Mouse (Mus musculus) liver, embryonic 13.5 days (tissue): ENCODE measurements at regions not wholly inside any gene's neighbourhood (a gene's known extent, or its start where the extent isn't known, plus 50 kb on each side); places are given as distances from the start of the nearest gene placed in this dataset.

Experiments
- ATAC-seq: fragments of 200-750 bp; cut with Nextera tagmentation; 2 replicates; pipeline ENCODE4 v1.8.0; 2017; ENCODE audit warnings: low read depth, mild to moderate bottlenecking, moderate number of reproducible peaks, moderate library complexity
- DNase-seq: peaks from one replicate; pipeline ENCODE4 v3.0.0; 2022
- H3K27ac ChIP-seq: fragments of 300-500 bp; sonication (generic); 2 replicates; pipeline ENCODE4 v1.5.1; 2015; ENCODE audit warnings: moderate library complexity, mild to moderate bottlenecking, inconsistent platforms
- H3K27me3 ChIP-seq: fragments of 300-500 bp; sonication (generic); 2 replicates; pipeline ENCODE4 v1.6.1; 2015; ENCODE audit warnings: mild to moderate bottlenecking, inconsistent platforms
- H3K36me3 ChIP-seq: fragments of 300-500 bp; sonication (generic); 2 replicates; pipeline ENCODE4 v1.6.1; 2015; ENCODE audit warnings: mild to moderate bottlenecking, inconsistent platforms
- H3K4me1 ChIP-seq: fragments of 300-500 bp; sonication (generic); replicated peaks from 2 replicates; pipeline ENCODE4 v1.6.1; 2015; ENCODE audit warnings: inconsistent platforms
- H3K4me2 ChIP-seq: fragments of 300-500 bp; sonication (generic); 2 replicates; pipeline ENCODE4 v1.6.1; 2015; ENCODE audit warnings: inconsistent platforms, mild to moderate bottlenecking, moderate library complexity
- H3K4me3 ChIP-seq: fragments of 300-500 bp; sonication (generic); replicated peaks from 2 replicates; pipeline ENCODE4 v1.5.1; 2015; ENCODE audit warnings: mild to moderate bottlenecking, inconsistent platforms
- H3K9ac ChIP-seq: fragments of 300-500 bp; sonication (generic); 2 replicates; pipeline ENCODE4 v1.6.1; 2015; ENCODE audit warnings: mild to moderate bottlenecking, inconsistent platforms
- H3K9me3 ChIP-seq: fragments of 300-500 bp; sonication (generic); replicated peaks from 2 replicates; pipeline ENCODE4 v1.6.1; 2016; ENCODE audit warnings: inconsistent platforms
- WGBS: fragments of 180-500 bp; shearing (Covaris S2); methylation state at CpG from one replicate; pipeline ENCODE4 v1.1.7; 2015; ENCODE audit not compliant: insufficient replicate concordance; 5-methylcytosine and 5-hydroxymethylcytosine counted together

- 45% methylated on average over 1 of the region's 1 CpGs for WGBS
- H3K27ac ChIP-seq = no peak overlapping the region
- H3K4me2 ChIP-seq = no peak overlapping the region
- no peak overlapping the region for H3K4me3 ChIP-seq
- no peaks in the 10 kb centered on the region for H3K4me1 ChIP-seq
- DNase-seq (no peak), ATAC-seq (no peak)
- H3K27me3 ChIP-seq = no peaks in the 10 kb centered on the region
- peaks cover 5% of the 10 kb centered on the region; the same call in 1 of the 2 replicates for H3K9me3 ChIP-seq
- H3K9ac ChIP-seq = no peak overlapping the region
- no peaks in the 10 kb centered on the region for H3K36me3 ChIP-seq
Observed at GRCm38 (mm10) chr2:171373457-171373856, 641.9 kb downstream of the Dok5 start.

GRCm38 (mm10) chr2:171373016-171373415 is 641.4 kb downstream of the Dok5 start:
- H3K4me1 ChIP-seq = no peaks in the 10 kb centered on the region
- H3K27ac ChIP-seq = no peak overlapping the region
- no peaks in the 10 kb centered on the region for H3K27me3 ChIP-seq
- H3K9ac ChIP-seq = no peak overlapping the region
- ATAC-seq (no peak), DNase-seq (no peak)
- H3K4me3 ChIP-seq = no peak overlapping the region
- H3K36me3 ChIP-seq = no peaks in the 10 kb centered on the region
- H3K9me3 ChIP-seq = peaks cover 3% of the 10 kb centered on the region; the same call in 1 of the 2 replicates
- WGBS = 65% methylated on average over 7 of the region's 7 CpGs
- H3K4me2 ChIP-seq = no peak overlapping the region

GRCm38 (mm10) chr2:171371751-171372150 is 640.1 kb downstream of the Dok5 start:
- no peak overlapping the region for H3K4me3 ChIP-seq
- ATAC-seq (no peak), DNase-seq (no peak)
- H3K4me2 ChIP-seq = no peak overlapping the region
- H3K9ac ChIP-seq = no peak overlapping the region
- H3K9me3 ChIP-seq = peaks cover 3% of the 10 kb centered on the region; the same call in 1 of the 2 replicates
- H3K4me1 ChIP-seq = no peaks in the 10 kb centered on the region
- no peaks in the 10 kb centered on the region for H3K27me3 ChIP-seq
- H3K36me3 ChIP-seq = no peaks in the 10 kb centered on the region
- 40% methylated on average over 5 of the region's 5 CpGs for WGBS
- H3K27ac ChIP-seq = no peak overlapping the region

- WGBS = 68% methylated on average over 8 of the region's 8 CpGs
- H3K4me1 ChIP-seq = no peaks in the 10 kb centered on the region
- H3K4me2 ChIP-seq = no peak overlapping the region
- H3K36me3 ChIP-seq = no peaks in the 10 kb centered on the region
- H3K9me3 ChIP-seq = peaks cover 12% of the 10 kb centered on the region; the same call in 1 of the 2 replicates
- no peaks in the 10 kb centered on the region for H3K27me3 ChIP-seq
- ATAC-seq = no peak
- no peak for DNase-seq
- H3K4me3 ChIP-seq = no peak overlapping the region
- no peak overlapping the region for H3K9ac ChIP-seq
- no peak overlapping the region for H3K27ac ChIP-seq
Observed at GRCm38 (mm10) chr2:171365553-171365952, 633.9 kb downstream of the Dok5 start.

- H3K4me1 ChIP-seq = no peaks in the 10 kb centered on the region
- no peak overlapping the region for H3K9ac ChIP-seq
- WGBS = 68% methylated on average over 3 of the region's 3 CpGs
- no peak overlapping the region for H3K4me3 ChIP-seq
- H3K27ac ChIP-seq = no peak overlapping the region
- no peak for ATAC-seq
- DNase-seq = no peak
- H3K9me3 ChIP-seq = peaks cover 9% of the 10 kb centered on the region; the same call in 1 of the 2 replicates
- no peaks in the 10 kb centered on the region for H3K36me3 ChIP-seq
- no peaks in the 10 kb centered on the region for H3K27me3 ChIP-seq
- H3K4me2 ChIP-seq = no peak overlapping the region
Observed at GRCm38 (mm10) chr2:171364621-171365020, 633.0 kb downstream of the Dok5 start.

- Histone ChIP-seq H3K4me2 (no peak overlapping the region), H3K9ac (no peak overlapping the region), H3K27me3 (no peaks in the 10 kb centered on the region), H3K9me3 (0 out of 2 replicates have a peak, but pooled peaks cover 9% of the 10 kb centered on the region), H3K27ac (no peak overlapping the region), H3K4me3 (no peak overlapping the region), H3K36me3 (no peaks in the 10 kb centered on the region), H3K4me1 (no peaks in the 10 kb centered on the region)
- no peak for ATAC-seq
- WGBS = 45% methylated on average over 3 of the region's 3 CpGs
- no peak for DNase-seq
Observed at GRCm38 (mm10) chr2:171363381-171363780, 631.8 kb downstream of the Dok5 start.

- no peak overlapping the region for H3K27ac ChIP-seq
- H3K4me3 ChIP-seq = no peak overlapping the region
- 62% methylated on average over 8 of the region's 8 CpGs for WGBS
- H3K27me3 ChIP-seq = no peaks in the 10 kb centered on the region
- no peaks in the 10 kb centered on the region for H3K4me1 ChIP-seq
- no peak overlapping the region for H3K9ac ChIP-seq
- peaks cover 16% of the 10 kb centered on the region; the same call in 1 of the 2 replicates for H3K9me3 ChIP-seq
- no peak for DNase-seq
- H3K36me3 ChIP-seq = no peaks in the 10 kb centered on the region
- ATAC-seq = no peak
- H3K4me2 ChIP-seq = no peak overlapping the region
Observed at GRCm38 (mm10) chr2:171358071-171358760, 626.6 kb downstream of the Dok5 start.

- no peaks in the 10 kb centered on the region for H3K27me3 ChIP-seq
- no peak overlapping the region for H3K4me2 ChIP-seq
- no peak overlapping the region for H3K4me3 ChIP-seq
- DNase-seq (no peak), ATAC-seq (no peak)
- no peaks in the 10 kb centered on the region for H3K36me3 ChIP-seq
- WGBS = 69% methylated on average over 2 of the region's 2 CpGs
- no peaks in the 10 kb centered on the region for H3K4me1 ChIP-seq
- no peak overlapping the region for H3K27ac ChIP-seq
- no peak overlapping the region for H3K9ac ChIP-seq
- peaks cover 7% of the 10 kb centered on the region; the same call in 1 of the 2 replicates for H3K9me3 ChIP-seq
Observed at GRCm38 (mm10) chr2:171348156-171348555, 616.5 kb downstream of the Dok5 start.

GRCm38 (mm10) chr2:171333816-171334757 is 602.5 kb downstream of the Dok5 start:
- no peak overlapping the region for H3K27ac ChIP-seq
- H3K27me3 ChIP-seq = no peaks in the 10 kb centered on the region
- H3K4me2 ChIP-seq = no peak overlapping the region
- no peaks in the 10 kb centered on the region for H3K36me3 ChIP-seq
- H3K4me1 ChIP-seq = no peaks in the 10 kb centered on the region
- no peak overlapping the region for H3K4me3 ChIP-seq
- 62% methylated on average over 14 of the region's 14 CpGs for WGBS
- DNase-seq (no peak), ATAC-seq (no peak)
- no peak overlapping the region for H3K9ac ChIP-seq
- H3K9me3 ChIP-seq = peaks cover 12% of the 10 kb centered on the region; the same call in 1 of the 2 replicates

GRCm38 (mm10) chr2:171332826-171333225 is 601.2 kb downstream of the Dok5 start:
- no peak for DNase-seq

GRCm38 (mm10) chr2:171331529-171331928 is 599.9 kb downstream of the Dok5 start:
- ATAC-seq (no peak), DNase-seq (no peak)
- H3K9me3 ChIP-seq = peaks cover 12% of the 10 kb centered on the region; the same call in 1 of the 2 replicates
- no peak overlapping the region for H3K9ac ChIP-seq
- no peak overlapping the region for H3K27ac ChIP-seq
- no peaks in the 10 kb centered on the region for H3K27me3 ChIP-seq
- no peak overlapping the region for H3K4me3 ChIP-seq
- H3K36me3 ChIP-seq = no peaks in the 10 kb centered on the region
- no peaks in the 10 kb centered on the region for H3K4me1 ChIP-seq
- WGBS = 71% methylated on average over 3 of the region's 3 CpGs
- H3K4me2 ChIP-seq = no peak overlapping the region

More at GRCm38 (mm10) chr2:171332826-171333225, 601.2 kb downstream of the Dok5 start:
- Histone ChIP-seq H3K4me1 (no peaks in the 10 kb centered on the region), H3K27me3 (no peaks in the 10 kb centered on the region), H3K27ac (no peak overlapping the region), H3K4me2 (no peak overlapping the region), H3K9me3 (peaks cover 12% of the 10 kb centered on the region; the same call in 1 of the 2 replicates), H3K36me3 (no peaks in the 10 kb centered on the region), H3K4me3 (no peak overlapping the region), H3K9ac (no peak overlapping the region)
- no peak for ATAC-seq
- WGBS = 72% methylated on average over 8 of the region's 8 CpGs
